Mouse (Mus musculus) embryonic facial prominence, embryonic 13.5 days (tissue): Measurements from ENCODE around the gene Hsdl2. TPM values are rescaled to one million over a fixed set of nuclear protein-coding genes. Genes with fewer than 3 reads are reported as not detected.
"Not testable (repeated sequence)": the region's sequence is repeated elsewhere in the genome, so short reads cannot be mapped to it uniquely, and the experiment has no call there.

Experiments
- ATAC-seq: fragments of 200-750 bp; cut with Nextera tagmentation; 2 replicates; pipeline ENCODE4 v1.8.0; 2017; ENCODE audit warnings: low read depth; ENCODE audit not compliant: insufficient number of reproducible peaks, insufficient read depth, low FRiP score, low TSS enrichment
- H3K27ac ChIP-seq: fragments of 300-500 bp; sonication (generic); 2 replicates; pipeline ENCODE4 v1.5.1; 2015; ENCODE audit warnings: moderate library complexity, mild to moderate bottlenecking, inconsistent platforms
- H3K27me3 ChIP-seq: fragments of 300-500 bp; sonication (generic); 2 replicates; pipeline ENCODE4 v1.6.1; 2015; ENCODE audit warnings: mild to moderate bottlenecking, inconsistent platforms
- H3K36me3 ChIP-seq: fragments of 300-500 bp; sonication (generic); 2 replicates; pipeline ENCODE4 v1.6.1; 2015; ENCODE audit warnings: mild to moderate bottlenecking, inconsistent platforms
- H3K4me1 ChIP-seq: fragments of 300-500 bp; sonication (generic); 2 replicates; pipeline ENCODE4 v1.6.1; 2015; ENCODE audit warnings: inconsistent platforms
- H3K4me2 ChIP-seq: fragments of 300-500 bp; sonication (generic); 2 replicates; pipeline ENCODE4 v1.6.1; 2015; ENCODE audit warnings: moderate library complexity, mild to moderate bottlenecking, inconsistent platforms
- H3K4me3 ChIP-seq: fragments of 300-500 bp; sonication (generic); 2 replicates; pipeline ENCODE4 v1.5.1; 2015; ENCODE audit warnings: mild to moderate bottlenecking, inconsistent platforms
- H3K9ac ChIP-seq: fragments of 300-500 bp; sonication (generic); 2 replicates; pipeline ENCODE4 v1.6.1; 2015; ENCODE audit warnings: mild to moderate bottlenecking, inconsistent platforms
- H3K9me3 ChIP-seq: fragments of 300-500 bp; sonication (generic); 2 replicates; pipeline ENCODE4 v1.6.1; 2016; ENCODE audit warnings: inconsistent platforms
- WGBS: fragments of 180-500 bp; shearing (Covaris S2); methylation state at CpG from one replicate; pipeline ENCODE4 v1.1.7; 2015; ENCODE audit warnings: mixed read lengths; 5-methylcytosine and 5-hydroxymethylcytosine counted together
- polyA plus RNA-seq: library from polyadenylated mRNA; unstranded; fragments of >200 nt; fragmentation: Nextera tagmentation; extraction: Ambion mirVana; gene quantifications from 2 replicates; pipeline ENCODE4 v1.2.1, GENCODE M21; 2015

Gene Hsdl2
- polyA plus RNA-seq, 1 experiment from 2014 or later = 25.1 TPM

- WGBS = 80% methylated on average over 6 of the region's 6 CpGs
- Histone ChIP-seq H3K9me3 (no peaks in the 10 kb centered on the region), H3K36me3 (no peaks in the 10 kb centered on the region), H3K4me3 (no peak overlapping the region), H3K27ac (no peak overlapping the region), H3K4me1 (no peaks in the 10 kb centered on the region), H3K9ac (no peak overlapping the region), H3K27me3 (no peaks in the 10 kb centered on the region), H3K4me2 (no peak overlapping the region)
- ATAC-seq = no peak
Measured at GRCm38 (mm10) chr4:59567576-59568260, 13.6 kb upstream of the Hsdl2 start.

DNA sequence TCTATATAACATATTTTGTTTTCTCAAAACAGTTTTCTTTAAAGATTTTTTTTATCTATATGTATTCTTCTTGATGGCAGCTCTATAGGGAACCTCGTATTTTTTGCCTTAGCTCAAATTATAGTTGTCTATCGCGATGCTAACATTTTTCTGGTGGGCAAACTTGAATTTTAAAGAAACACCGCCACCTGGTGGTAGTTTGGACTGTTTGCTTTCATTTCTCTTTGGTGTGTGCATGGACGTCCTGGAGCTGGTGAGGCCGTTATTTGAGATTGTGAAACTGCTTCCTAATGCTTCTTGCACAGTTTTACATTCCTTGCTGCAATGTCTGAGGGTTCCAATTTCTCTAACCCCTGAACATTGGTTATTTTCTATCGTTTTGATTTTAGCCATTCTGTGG is 11.8 kb upstream of the Hsdl2 start:
- Histone ChIP-seq H3K27ac (no peak overlapping the region), H3K4me3 (no peak overlapping the region), H3K9me3 (no peaks in the 10 kb centered on the region), H3K36me3 (no peaks in the 10 kb centered on the region), H3K9ac (no peak overlapping the region), H3K4me2 (0 out of 2 replicates have a peak overlapping the region, but pooled peaks have one; percentile 20), H3K27me3 (no peaks in the 10 kb centered on the region), H3K4me1 (no peaks in the 10 kb centered on the region)
- WGBS = 2% methylated on average over 7 of the region's 7 CpGs
- no peak for ATAC-seq

GRCm38 (mm10) chr4:59570519-59570918 is 10.8 kb upstream of the Hsdl2 start:
- not testable (repeated sequence) for H3K9me3 ChIP-seq, H3K27ac ChIP-seq, H3K36me3 ChIP-seq, H3K9ac ChIP-seq, H3K4me1 ChIP-seq, H3K27me3 ChIP-seq, H3K4me2 ChIP-seq, ATAC-seq, H3K4me3 ChIP-seq
- 95% methylated on average over 8 of the region's 8 CpGs for WGBS

DNA sequence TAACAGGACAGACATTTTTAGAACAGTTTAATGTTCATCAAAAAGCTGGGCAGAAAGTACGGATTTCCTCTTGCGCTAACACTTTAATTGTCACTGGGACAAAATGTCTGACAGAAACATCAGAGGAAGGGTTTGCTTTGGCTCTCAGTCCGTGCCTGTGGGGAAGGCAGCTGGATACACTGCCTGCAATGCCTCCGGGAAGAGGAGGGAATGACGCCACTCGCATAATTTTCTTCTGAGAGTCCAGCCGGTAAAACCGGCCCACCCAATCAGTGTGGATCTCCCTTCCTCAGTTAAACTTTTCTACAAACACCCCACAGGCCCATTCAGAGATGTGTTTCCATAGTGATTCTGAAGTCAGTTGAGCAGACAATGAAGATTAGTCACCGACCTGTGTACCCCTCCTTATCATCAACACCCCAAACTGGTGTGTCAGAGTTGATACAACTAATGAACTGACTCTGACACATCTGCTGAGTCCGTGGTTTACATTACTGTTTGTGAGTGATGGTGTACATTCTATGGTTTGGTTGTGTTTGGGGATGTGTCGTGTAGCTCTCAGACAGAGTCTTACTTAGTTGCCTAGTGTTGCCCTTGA is 8.7 kb upstream of the Hsdl2 start:
- Histone ChIP-seq H3K9me3 (no peaks in the 10 kb centered on the region), H3K4me3 (no peak overlapping the region), H3K27me3 (no peaks in the 10 kb centered on the region), H3K4me1 (no peaks in the 10 kb centered on the region), H3K36me3 (no peaks in the 10 kb centered on the region), H3K4me2 (no peak overlapping the region), H3K27ac (no peak overlapping the region), H3K9ac (no peak overlapping the region)
- WGBS = 79% methylated on average over 11 of the region's 11 CpGs
- ATAC-seq = no peak

DNA sequence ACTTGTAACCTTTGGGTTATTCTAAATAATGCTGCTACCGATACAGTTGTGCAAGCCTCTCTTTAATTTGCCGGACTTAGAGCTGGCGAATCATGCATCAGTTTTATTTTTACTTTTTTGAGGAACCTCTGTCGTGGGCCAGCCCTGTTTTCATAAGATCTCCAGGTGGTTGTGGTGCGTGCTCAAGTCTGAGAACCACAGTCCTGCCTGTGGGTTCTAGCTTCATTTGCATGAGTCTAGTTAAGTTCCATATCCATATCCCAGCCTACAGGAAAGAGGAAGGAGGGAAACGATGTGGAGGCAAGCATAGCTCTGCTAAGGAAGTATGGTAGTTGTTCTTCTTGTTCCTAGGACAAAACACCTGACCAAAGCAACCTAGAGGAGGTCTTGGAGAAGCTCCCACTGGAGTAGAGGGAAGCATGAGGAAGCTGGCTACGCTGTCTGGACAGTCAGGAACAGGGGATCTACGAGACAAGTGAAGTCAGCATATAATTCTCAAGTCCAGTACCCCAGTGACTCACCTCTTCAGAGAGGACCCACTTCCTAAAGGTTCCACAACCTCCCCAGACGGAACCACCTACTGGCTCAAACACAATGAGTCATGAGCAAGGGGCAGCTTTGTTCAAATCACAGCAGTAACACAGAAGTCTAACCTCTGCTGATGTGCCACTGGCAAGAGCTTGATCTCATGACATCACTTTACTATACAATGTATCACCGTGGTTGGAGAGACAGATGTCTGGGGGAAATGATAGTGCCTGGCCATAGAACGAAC is 6.0 kb upstream of the Hsdl2 start:
- Histone ChIP-seq H3K27me3 (no peaks in the 10 kb centered on the region), H3K27ac (no peak overlapping the region), H3K4me2 (no peak overlapping the region), H3K36me3 (no peaks in the 10 kb centered on the region), H3K4me1 (peaks cover 5% of the 10 kb centered on the region), H3K9me3 (no peaks in the 10 kb centered on the region), H3K4me3 (no peak overlapping the region), H3K9ac (no peak overlapping the region)
- no peak for ATAC-seq
- WGBS = 85% methylated on average over 11 of the region's 11 CpGs

DNA sequence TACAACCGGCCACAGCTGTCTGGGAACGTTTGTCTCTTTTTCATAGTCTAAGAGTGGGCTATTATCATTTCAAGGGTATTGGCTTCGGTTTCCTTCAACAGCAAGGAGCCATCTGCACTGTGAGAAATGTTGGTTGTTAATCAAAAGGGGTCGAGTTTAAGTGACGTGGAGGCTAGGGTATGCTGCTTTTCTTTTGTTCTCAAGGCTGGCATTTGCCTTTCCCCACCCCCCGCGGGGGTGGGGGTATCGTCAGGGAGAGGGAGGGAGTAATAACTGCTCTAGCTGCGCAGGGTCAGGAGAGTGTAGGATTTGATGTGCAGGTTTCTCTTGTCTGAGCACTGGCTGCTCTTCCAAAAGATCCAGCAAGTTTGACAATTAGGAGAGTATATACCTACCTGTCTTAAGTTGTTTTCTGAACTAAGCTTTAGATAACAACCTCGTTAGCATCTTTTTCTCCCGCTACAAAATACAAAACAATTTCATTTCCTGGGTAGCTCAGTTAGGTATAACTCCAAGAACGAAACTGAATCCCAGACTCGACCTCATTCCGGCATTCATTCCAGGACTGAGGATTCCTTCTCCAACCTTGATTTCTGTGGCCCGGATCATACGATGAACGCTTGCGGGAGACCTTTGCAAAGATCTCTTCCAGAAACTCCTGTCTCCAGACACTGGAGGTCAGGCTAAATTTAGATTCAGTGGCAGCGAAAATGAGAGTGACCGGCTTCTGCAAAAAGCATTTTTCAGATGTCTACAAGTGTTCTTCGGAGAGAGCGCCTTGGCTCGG is 675 bp upstream of the Hsdl2 start:
- H3K4me1 ChIP-seq = peaks cover 10% of the 10 kb centered on the region

GRCm38 (mm10) chr4:59582186-59582585 is 823 bp downstream of the Hsdl2 start:
- Histone ChIP-seq H3K9me3 (no peaks in the 10 kb centered on the region), H3K9ac (no peak overlapping the region; the same call in 1 of the 2 replicates), H3K4me3 (peak overlapping the region; percentile 72), H3K36me3 (no peaks in the 10 kb centered on the region), H3K27ac (no peak overlapping the region), H3K4me1 (peaks cover 10% of the 10 kb centered on the region), H3K4me2 (peak overlapping the region; percentile 74), H3K27me3 (no peaks in the 10 kb centered on the region)
- ATAC-seq = no peak
- 22% methylated on average over 6 of the region's 6 CpGs for WGBS

More for the DNA sequence above, 675 bp upstream of the Hsdl2 start:
- no peaks in the 10 kb centered on the region for H3K36me3 ChIP-seq
- H3K9me3 ChIP-seq = no peaks in the 10 kb centered on the region
- peak overlapping the region; percentile 82 for H3K9ac ChIP-seq
- H3K27ac ChIP-seq = peak overlapping the region; percentile 91
- peak overlapping the region; percentile 72 for H3K4me3 ChIP-seq
- ATAC-seq = 0 out of 2 replicates have a peak, but pooled peaks have one; percentile 40
- under 1% methylated on average over 23 of the region's 23 CpGs for WGBS
- H3K27me3 ChIP-seq = no peaks in the 10 kb centered on the region
- peak overlapping the region; percentile 74 for H3K4me2 ChIP-seq

DNA sequence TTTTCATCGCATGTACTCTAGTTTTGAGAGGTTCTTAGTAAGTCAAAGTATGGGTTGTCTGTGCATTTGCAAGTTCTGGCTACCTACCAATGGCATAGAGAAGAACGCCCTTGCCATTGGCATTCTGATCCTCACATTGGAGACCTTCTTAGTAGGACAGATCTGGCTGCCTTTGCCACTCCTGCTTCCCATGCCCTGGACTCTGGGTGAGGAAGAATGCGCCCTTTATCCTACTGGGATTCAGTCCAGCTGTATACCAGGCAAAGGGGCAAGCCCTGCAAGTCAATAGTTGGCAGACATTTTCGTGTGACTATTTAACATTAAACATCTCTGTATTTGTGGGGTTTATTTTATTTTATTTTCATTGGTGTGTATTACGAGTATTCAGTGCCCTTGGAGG is 3.7 kb downstream of the Hsdl2 start:
- WGBS = 82% methylated on average over 5 of the region's 5 CpGs
- Histone ChIP-seq H3K4me1 (peaks cover 9% of the 10 kb centered on the region), H3K9me3 (no peaks in the 10 kb centered on the region), H3K36me3 (no peaks in the 10 kb centered on the region), H3K27ac (no peak overlapping the region), H3K9ac (no peak overlapping the region), H3K27me3 (no peaks in the 10 kb centered on the region), H3K4me3 (no peak overlapping the region), H3K4me2 (no peak overlapping the region)
- no peak for ATAC-seq

DNA sequence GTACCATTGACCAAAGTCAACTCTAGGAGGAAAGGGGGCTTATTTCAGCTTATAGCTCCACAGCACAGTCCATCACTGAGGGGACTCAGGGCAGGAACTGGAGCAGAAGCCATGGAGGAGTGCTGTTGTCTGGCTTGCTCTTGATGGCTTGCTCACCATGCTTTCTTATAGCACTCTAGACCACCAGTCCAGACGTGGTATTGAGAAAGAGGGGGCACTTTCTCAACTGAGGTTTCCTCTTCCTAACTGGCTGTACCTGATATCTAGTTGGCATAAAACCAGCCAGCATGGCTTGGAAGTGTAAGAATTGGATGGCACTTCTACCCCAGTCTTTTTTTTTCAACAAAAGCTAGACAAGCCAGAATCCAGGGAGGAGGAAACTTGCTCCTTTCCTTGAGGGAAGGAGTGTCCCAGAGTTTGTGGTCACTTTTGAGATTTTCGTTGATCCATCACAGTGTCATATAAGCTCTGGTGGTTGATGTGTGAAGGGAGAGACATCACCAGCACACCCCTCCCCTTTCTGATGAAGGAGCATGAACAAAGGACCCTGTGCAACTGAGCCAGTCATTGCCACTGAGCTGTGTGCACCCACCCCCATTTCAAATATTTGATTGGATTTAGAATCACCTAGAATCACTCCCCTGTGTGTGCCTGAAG is 6.0 kb downstream of the Hsdl2 start:
- ATAC-seq = no peak
- no peaks in the 10 kb centered on the region for H3K4me1 ChIP-seq
- H3K4me2 ChIP-seq = no peak overlapping the region
- no peak overlapping the region for H3K27ac ChIP-seq
- 64% methylated on average over 2 of the region's 2 CpGs for WGBS
- no peaks in the 10 kb centered on the region for H3K27me3 ChIP-seq
- no peak overlapping the region for H3K9ac ChIP-seq
- H3K36me3 ChIP-seq = no peaks in the 10 kb centered on the region
- no peaks in the 10 kb centered on the region for H3K9me3 ChIP-seq
- no peak overlapping the region for H3K4me3 ChIP-seq

DNA sequence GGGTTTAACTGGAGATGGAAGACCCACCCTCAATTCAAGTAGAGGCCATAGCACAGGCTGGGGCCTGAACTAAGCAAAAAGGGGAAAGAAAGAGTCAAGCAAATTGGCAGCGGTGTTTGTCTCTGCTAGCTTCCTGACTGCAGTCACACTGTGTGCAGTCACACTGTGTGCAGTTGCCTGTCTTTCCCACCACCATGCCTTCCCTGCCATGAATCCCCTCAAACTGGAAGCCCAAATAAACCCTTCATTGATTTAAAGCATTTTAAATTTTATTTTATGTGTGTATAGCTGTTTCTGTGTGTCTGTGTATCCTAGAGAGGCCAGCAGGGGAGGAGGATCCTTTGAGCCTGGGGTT is 6.5 kb downstream of the Hsdl2 start:
- H3K27me3 ChIP-seq = no peaks in the 10 kb centered on the region
- WGBS = 91% methylated on average over 1 of the region's 1 CpGs
- H3K9me3 ChIP-seq = no peaks in the 10 kb centered on the region
- H3K36me3 ChIP-seq = no peaks in the 10 kb centered on the region
- no peak overlapping the region for H3K4me2 ChIP-seq
- ATAC-seq = no peak
- H3K4me1 ChIP-seq = no peaks in the 10 kb centered on the region
- no peak overlapping the region for H3K27ac ChIP-seq
- H3K4me3 ChIP-seq = no peak overlapping the region
- H3K9ac ChIP-seq = no peak overlapping the region

DNA sequence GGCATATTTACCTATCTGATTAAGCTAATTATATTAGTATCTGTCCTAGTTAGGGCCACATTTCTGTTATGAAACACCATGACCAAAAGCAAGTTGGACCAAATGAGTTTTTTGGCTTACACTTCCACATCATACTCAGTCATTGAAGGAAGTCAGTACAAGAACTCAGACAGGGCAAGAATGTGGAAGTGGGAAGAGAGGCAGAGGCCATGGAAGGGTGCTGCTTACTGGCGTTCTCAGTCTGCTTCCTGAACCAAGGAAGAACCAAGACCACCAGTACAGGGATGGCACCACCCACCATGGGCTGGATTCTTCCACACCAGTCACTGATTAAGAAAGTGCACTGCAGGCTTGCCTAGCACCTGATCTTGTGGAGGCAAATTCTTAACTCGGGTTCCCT is 13.3 kb downstream of the Hsdl2 start:
- Histone ChIP-seq H3K27me3 (no peaks in the 10 kb centered on the region), H3K9ac (no peak overlapping the region), H3K36me3 (peaks cover 8% of the 10 kb centered on the region), H3K4me3 (no peak overlapping the region), H3K4me2 (no peak overlapping the region), H3K9me3 (no peaks in the 10 kb centered on the region), H3K27ac (no peak overlapping the region), H3K4me1 (no peaks in the 10 kb centered on the region)
- WGBS = 59% methylated on average over 2 of the region's 2 CpGs
- ATAC-seq = no peak
